In the genomic region with DNA sequence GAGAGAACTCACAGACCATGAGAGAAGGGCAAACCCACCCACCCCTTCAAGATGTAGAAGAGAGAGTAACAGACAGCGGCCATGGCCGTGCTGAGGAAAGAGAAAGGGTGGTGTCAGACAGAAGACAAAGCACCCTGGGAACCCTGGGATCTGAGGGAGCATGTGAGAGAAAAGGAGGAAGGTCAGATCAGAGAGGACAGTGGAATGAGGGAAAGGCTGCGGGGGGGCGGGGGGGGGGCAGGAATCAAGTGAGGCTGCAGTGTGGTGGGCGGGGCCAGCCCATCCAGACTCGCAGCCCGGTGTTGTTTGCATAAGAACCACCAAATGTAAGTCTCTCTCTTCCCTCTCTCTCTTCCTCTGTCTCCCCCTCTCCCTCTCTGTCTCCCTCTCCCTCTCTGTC, we compare ENCODE assay signal across 13 mouse cellular contexts.
DNase-seq lines count a peak whose midpoint lies in the region; ATAC-seq and TF ChIP-seq lines count a peak whose summit lies in the region.
"Had no signal": no experiment of that assay in that cellular context is flagged by ENCODE, and none has a peak within 500 bp of the region (broad histone marks: within the 10 kb centered on the region; RNA-seq: fewer than 3 reads in every experiment).

No protein-coding gene starts in this region.

- intact Hi-C loops in heart, postnatal 10 days (cut with DNase I): no loop called here

- H3K36me3 ChIP-seq in heart, postnatal 0 days (replicated peaks; ENCODE audit: control insufficient read depth, insufficient read depth, low read length): no peaks in the 10 kb centered on the region
- no peaks in the 10 kb centered on the region for H3K36me3 ChIP-seq in midbrain, embryonic 15.5 days (replicated peaks)
- no peaks in the 10 kb centered on the region for H3K36me3 ChIP-seq in midbrain, postnatal 0 days (ENCODE audit: insufficient read depth, low read length)
- H3K36me3 ChIP-seq in hindbrain, embryonic 13.5 days: no peaks in the 10 kb centered on the region
- H3K36me3 ChIP-seq: G1E had no signal

- DNase-seq in heart, postnatal 0 days (ENCODE audit: low spot score): no peak
- no peak for DNase-seq in heart, postnatal 10 days
- DNase-seq in midbrain, postnatal 0 days (ENCODE audit: low spot score): no peak
- DNase-seq in retina, embryonic 14.5 days (ENCODE audit: low spot score): no peak
- no peak for DNase-seq in right cerebral cortex, adult 18-20 months
- DNase-seq: cerebellum, postnatal 36 days; kidney, adult 8-10 months; lung, adult 18-20 months; thymus, postnatal 36 days had no signal

- 7% methylated on average over 7 of the region's 7 CpGs for WGBS in heart, postnatal 0 days
- 3% methylated on average over 7 of the region's 7 CpGs for whole genome bisulfite sequencing in midbrain, embryonic 15.5 days
- 8% methylated on average over 5 of the region's 7 CpGs for WGBS in midbrain, postnatal 0 days
- WGBS in hindbrain, embryonic 13.5 days: 4% methylated on average over 5 of the region's 7 CpGs

- H3K27ac ChIP-seq in heart, postnatal 0 days (ENCODE audit: low read depth): no peak overlapping the region
- no peak overlapping the region for H3K27ac ChIP-seq in midbrain, embryonic 15.5 days
- no peak overlapping the region for H3K27ac ChIP-seq in midbrain, postnatal 0 days (ENCODE audit: low read depth, low read length)
- no peak overlapping the region for H3K27ac ChIP-seq in hindbrain, embryonic 13.5 days
- H3K27ac ChIP-seq: left cerebral cortex, adult 2 months had no signal

- H3K4me3 ChIP-seq in heart, postnatal 0 days (ENCODE audit: low read depth, low read length): no peak overlapping the region
- H3K4me3 ChIP-seq in midbrain, embryonic 15.5 days: no peak overlapping the region
- H3K4me3 ChIP-seq in midbrain, postnatal 0 days (ENCODE audit: low read depth, low read length): no peak overlapping the region
- no peak overlapping the region for H3K4me3 ChIP-seq in hindbrain, embryonic 13.5 days
- H3K4me3 ChIP-seq: left cerebral cortex, adult 2 months had no signal

- H3K9me3 ChIP-seq in heart, postnatal 0 days (replicated peaks; ENCODE audit: control insufficient read depth, low read length): no peaks in the 10 kb centered on the region
- no peaks in the 10 kb centered on the region for H3K9me3 ChIP-seq in midbrain, embryonic 15.5 days
- H3K9me3 ChIP-seq in midbrain, postnatal 0 days (ENCODE audit: low read length): no peaks in the 10 kb centered on the region
- H3K9me3 ChIP-seq in hindbrain, embryonic 13.5 days: no peaks in the 10 kb centered on the region

- no peaks in the 10 kb centered on the region for H3K27me3 ChIP-seq in heart, postnatal 0 days (ENCODE audit: control insufficient read depth, insufficient read depth, low read length)
- no peaks in the 10 kb centered on the region for H3K27me3 ChIP-seq in midbrain, embryonic 15.5 days (replicated peaks)
- no peaks in the 10 kb centered on the region for H3K27me3 ChIP-seq in midbrain, postnatal 0 days (ENCODE audit: insufficient read depth, low read length)
- no peaks in the 10 kb centered on the region for H3K27me3 ChIP-seq in hindbrain, embryonic 13.5 days

- TF ChIP-seq EP300 in heart, postnatal 0 days (IDR thresholded peaks at IDR 0.05; ENCODE audit: low read depth): no peak

- H3K4me2 ChIP-seq in heart, postnatal 0 days (ENCODE audit: low read depth, low read length): peak overlapping the region; percentile 25; the same call in 1 of the 2 replicates
- no peak overlapping the region; the same call in 1 of the 2 replicates for H3K4me2 ChIP-seq in midbrain, embryonic 15.5 days
- no peak overlapping the region for H3K4me2 ChIP-seq in midbrain, postnatal 0 days (ENCODE audit: low read depth, low read length, poor library complexity, severe bottlenecking)
- H3K4me2 ChIP-seq in hindbrain, embryonic 13.5 days: peak overlapping the region; percentile 8; the same call in 1 of the 2 replicates

- H3K4me1 ChIP-seq in heart, postnatal 0 days (ENCODE audit: control insufficient read depth, insufficient read depth): no peaks in the 10 kb centered on the region
- H3K4me1 ChIP-seq in midbrain, embryonic 15.5 days: 0 out of 2 replicates have a peak, but pooled peaks cover 6% of the 10 kb centered on the region
- no peaks in the 10 kb centered on the region for H3K4me1 ChIP-seq in midbrain, postnatal 0 days (ENCODE audit: insufficient read depth, low read length)
- H3K4me1 ChIP-seq in hindbrain, embryonic 13.5 days (replicated peaks): peaks cover 12% of the 10 kb centered on the region; the same call in 1 of the 2 replicates

- no peak for ATAC-seq in heart, postnatal 0 days (ENCODE audit: insufficient read depth, low read depth)
- ATAC-seq in midbrain, embryonic 15.5 days (replicated peaks): 0 out of 2 replicates have a peak, but pooled peaks have one; percentile 17
- no peak for ATAC-seq in midbrain, postnatal 0 days (ENCODE audit: low FRiP score)
- ATAC-seq in hindbrain, embryonic 13.5 days (ENCODE audit: low FRiP score): no peak

- no peak for TF ChIP-seq CTCF in heart, postnatal 0 days (IDR thresholded peaks at IDR 0.05; ENCODE audit: low read depth)
- no peak for TF ChIP-seq CTCF in midbrain, postnatal 0 days (IDR thresholded peaks at IDR 0.05)

- no peak overlapping the region for H3K9ac ChIP-seq in heart, postnatal 0 days (replicated peaks; ENCODE audit: low read depth, low read length)
- H3K9ac ChIP-seq in midbrain, embryonic 15.5 days: no peak overlapping the region
- H3K9ac ChIP-seq in midbrain, postnatal 0 days (replicated peaks; ENCODE audit: low read length, poor library complexity, severe bottlenecking): no peak overlapping the region
- H3K9ac ChIP-seq in hindbrain, embryonic 13.5 days: no peak overlapping the region

Comparison
In these comparisons a context has a peak if more than half of its experiments do, and no peak if none do; other contexts are left out.
1. H3K4me2 ChIP-seq: peak in heart, postnatal 0 days (single experiment) and hindbrain, embryonic 13.5 days (single experiment); none in midbrain, embryonic 15.5 days (single experiment) and midbrain, postnatal 0 days (single experiment).